Mouse (Mus musculus) lung, adult 10 weeks (tissue): ENCODE measurements around the gene Abhd12b. TPM values are rescaled to one million over a fixed set of nuclear protein-coding genes. Genes with fewer than 3 reads are reported as not detected.

ENCODE experiments used
- polyA plus RNA-seq: library from polyadenylated mRNA; stranded (reverse); fragments of 350-450 nt; fragmentation: Illumina TruSeq; extraction: RNeasy Lipid Tissue Mini Kit (QIAGEN cat#74804); gene quantifications from one replicate; pipeline ENCODE4 v1.2.3, GENCODE M21; 2014; ENCODE audit warnings: low read depth, low replicate concordance; ENCODE audit not compliant: insufficient read depth

The Abhd12b gene
- 0.56 TPM for polyA plus RNA-seq

GRCm38 (mm10) chr12:70153842-70154241, at the start of gene Abhd12b:
Gene Abhd12b, plus strand, starts transcription at chr12:70154142.

DNA sequence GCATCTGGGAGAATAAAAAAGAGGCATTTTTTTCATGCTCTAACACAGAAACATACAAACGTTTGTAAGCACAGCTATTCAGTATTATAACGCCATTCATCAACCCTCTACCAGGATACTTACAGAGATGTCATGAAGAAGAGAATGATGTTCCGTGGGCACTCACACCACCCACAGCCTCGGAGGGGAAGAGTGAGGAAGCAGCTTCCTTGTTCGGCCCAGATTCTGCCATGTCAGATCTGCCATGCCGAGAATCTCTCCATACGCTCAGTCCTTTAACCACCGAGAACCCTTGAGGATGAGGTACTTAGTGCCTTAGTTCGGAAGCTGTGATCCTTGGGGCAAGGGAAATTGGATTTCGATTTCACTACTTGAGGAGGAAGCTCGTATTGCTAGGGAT, 40.6 kb upstream of the Abhd12b start, which contains the start of gene Nin:
Nin (minus strand) TSS at position 367 of the 400 bp plus-strand sequence.

GRCm38 (mm10) chr12:70231294-70231693, 77.4 kb downstream of the Abhd12b start, which contains the start of gene Pygl:
Gene Pygl, minus strand, starts transcription at chr12:70231488.

Other genes with a start within 250 kb of the Abhd12b start
- 52.7 TPM for gene Sav1, start 167.1 kb upstream of the Abhd12b start, polyA plus RNA-seq
- 5.6 TPM for gene Nin, start 40.4 kb upstream of the Abhd12b start, polyA plus RNA-seq
- gene Pygl, start 77.3 kb downstream of the Abhd12b start, polyA plus RNA-seq: 23.9 TPM
- gene Trim9, start 193.5 kb downstream of the Abhd12b start, polyA plus RNA-seq: not detected